Mouse (Mus musculus) ES-Bruce4 (cell line): ENCODE measurements around the gene Gm1113.

Source experiments
- CTCF ChIP-seq: IDR thresholded peaks from one replicate; pipeline ENCODE4 v1.8.1; 2011; ENCODE audit warnings: low read depth, low read length
- EP300 ChIP-seq: IDR thresholded peaks from 2 replicates; pipeline ENCODE4 v1.6.1; 2011; ENCODE audit warnings: low read depth, low read length; ENCODE audit not compliant: insufficient read depth
- POLR2A ChIP-seq: IDR thresholded peaks from one replicate; pipeline ENCODE4 v1.8.1; 2011; ENCODE audit warnings: low read length; ENCODE audit not compliant: insufficient read depth

GRCm38 (mm10) chr9:35523541-35523940, 5.5 kb upstream of the Gm1113 start:
- TF ChIP-seq CTCF (no peak), POLR2A (no peak), EP300 (no peak)
